Comparison of ENCODE assay signal across 12 mouse cellular contexts in the genomic region with DNA sequence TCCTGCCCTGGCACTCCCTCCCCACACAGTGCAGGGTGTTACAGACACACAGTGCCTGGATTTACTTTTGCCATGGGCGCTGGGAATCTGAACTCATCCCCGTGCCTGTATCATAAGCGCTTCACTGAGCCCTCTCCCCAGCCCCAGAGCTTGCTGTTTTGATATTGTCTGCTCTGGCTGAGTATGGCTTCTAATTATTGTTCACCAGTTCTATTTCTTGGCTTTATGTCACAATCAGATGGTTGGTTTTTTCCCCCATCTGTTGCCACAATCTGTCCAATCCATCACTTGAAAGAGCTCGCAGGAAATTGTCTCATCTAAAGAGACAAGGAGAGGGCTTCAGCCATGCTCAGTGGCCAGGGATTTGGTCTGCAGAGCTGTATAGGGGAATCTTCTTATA. TPM values are rescaled to one million over a fixed set of nuclear protein-coding genes. Genes with fewer than 3 reads are reported as not detected.
A peak's percentile ranks its signal among the peaks of the same experiment; 100 is the strongest.
DNase-seq lines count a peak whose midpoint lies in the region; ATAC-seq and TF ChIP-seq lines count a peak whose summit lies in the region.
"Had no signal": no experiment of that assay in that cellular context is flagged by ENCODE, and none has a peak within 500 bp of the region (broad histone marks: within the 10 kb centered on the region; RNA-seq: fewer than 3 reads in every experiment).

No protein-coding gene starts in this region.

- 0 out of 2 replicates have a peak overlapping the region, but pooled peaks have one; percentile 11 for H3K9ac ChIP-seq in forebrain, embryonic 16.5 days (replicated peaks; ENCODE audit: low read depth, low read length)
- no peak overlapping the region for H3K9ac ChIP-seq in midbrain, embryonic 15.5 days
- H3K9ac ChIP-seq: liver, embryonic 15.5 days had no signal

- no peaks in the 10 kb centered on the region for H3K9me3 ChIP-seq in forebrain, embryonic 16.5 days (ENCODE audit: control insufficient read depth, low read length)
- no peaks in the 10 kb centered on the region for H3K9me3 ChIP-seq in midbrain, embryonic 15.5 days
- H3K9me3 ChIP-seq in limb, embryonic 10.5 days (replicated peaks), result no peaks in the 10 kb centered on the region
- H3K9me3 ChIP-seq: liver, embryonic 15.5 days had no signal

- peak; percentile 74 for ATAC-seq in forebrain, embryonic 16.5 days
- ATAC-seq in midbrain, embryonic 15.5 days (replicated peaks), result no peak

- no peak for DNase-seq in left cerebral cortex, adult 2 months (ENCODE audit: extremely low spot score in 1 of 2, low spot score in 2 of 2)
- no peak for DNase-seq in left cerebral cortex, adult 8-10 months (ENCODE audit: low spot score in 2 of 2)
- DNase-seq in cerebellum, adult 11-12 months, result peak; percentile 87
- DNase-seq in limb, embryonic 10.5 days (ENCODE audit: low spot score), result no peak
- DNase-seq in spleen, postnatal 4 days (ENCODE audit: low spot score in 2 of 2), result no peak
- no peak for DNase-seq in heart, adult 9 months (ENCODE audit: low spot score in 2 of 2)
- DNase-seq: heart, postnatal 10 days; kidney, adult 18-20 months had no signal

- intact Hi-C loops in left cerebral cortex, adult 2 months (cut with DNase I), result no loop called here

- H3K27ac ChIP-seq in left cerebral cortex, adult 2 months, result peak overlapping the region; percentile 38; the same call in 1 of the 2 replicates
- peak overlapping the region; percentile 90 for H3K27ac ChIP-seq in forebrain, embryonic 16.5 days (ENCODE audit: low read length)
- H3K27ac ChIP-seq in midbrain, embryonic 15.5 days, result peak overlapping the region; percentile 58
- no peak overlapping the region for H3K27ac ChIP-seq in limb, embryonic 10.5 days
- H3K27ac ChIP-seq: liver, embryonic 15.5 days had no signal

- WGBS in forebrain, embryonic 16.5 days, result 45% methylated on average over 4 of the region's 4 CpGs
- 72% methylated on average over 4 of the region's 4 CpGs for WGBS in midbrain, embryonic 15.5 days
- WGBS in limb, embryonic 10.5 days, result 73% methylated on average over 4 of the region's 4 CpGs

- no peaks in the 10 kb centered on the region for H3K36me3 ChIP-seq in forebrain, embryonic 16.5 days (ENCODE audit: control insufficient read depth, insufficient read depth)
- no peaks in the 10 kb centered on the region for H3K36me3 ChIP-seq in midbrain, embryonic 15.5 days (replicated peaks)
- no peaks in the 10 kb centered on the region for H3K36me3 ChIP-seq in limb, embryonic 10.5 days
- H3K36me3 ChIP-seq: liver, embryonic 15.5 days had no signal

- no peak overlapping the region for H3K4me3 ChIP-seq in left cerebral cortex, adult 2 months
- H3K4me3 ChIP-seq in forebrain, embryonic 16.5 days (replicated peaks; ENCODE audit: low read length), result no peak overlapping the region
- H3K4me3 ChIP-seq in midbrain, embryonic 15.5 days, result no peak overlapping the region
- H3K4me3 ChIP-seq in limb, embryonic 10.5 days, result no peak overlapping the region
- H3K4me3 ChIP-seq: liver, embryonic 15.5 days; megakaryocyte, embryonic 14.5 days had no signal

- no peak overlapping the region for H3K4me2 ChIP-seq in forebrain, embryonic 16.5 days (ENCODE audit: low read length)
- no peak overlapping the region for H3K4me2 ChIP-seq in midbrain, embryonic 15.5 days
- H3K4me2 ChIP-seq: liver, embryonic 15.5 days had no signal

- peaks cover 19% of the 10 kb centered on the region for H3K4me1 ChIP-seq in forebrain, embryonic 16.5 days (replicated peaks; ENCODE audit: control insufficient read depth, insufficient read depth, low read length)
- H3K4me1 ChIP-seq in midbrain, embryonic 15.5 days, result peaks cover 15% of the 10 kb centered on the region
- peaks cover 18% of the 10 kb centered on the region for H3K4me1 ChIP-seq in limb, embryonic 10.5 days

- no peak for TF ChIP-seq CTCF in left cerebral cortex, adult 2 months (IDR thresholded peaks at IDR 0.05)

- no peaks in the 10 kb centered on the region for H3K27me3 ChIP-seq in forebrain, embryonic 16.5 days (replicated peaks; ENCODE audit: control insufficient read depth, insufficient read depth, low read length)
- H3K27me3 ChIP-seq in midbrain, embryonic 15.5 days (replicated peaks), result no peaks in the 10 kb centered on the region
- no peaks in the 10 kb centered on the region for H3K27me3 ChIP-seq in limb, embryonic 10.5 days (ENCODE audit: low read depth, poor library complexity, severe bottlenecking)
- H3K27me3 ChIP-seq: megakaryocyte, embryonic 14.5 days had no signal

RNA-seq across cellular contexts. Expression of gene Sema4d, which starts 12.1 kb away (rescaled TPM):
- 10 to 100 TPM; 69.0 to 83.6 TPM for total RNA-seq in left cerebral cortex, adult 2 months (2021)
- total RNA-seq in left cerebral cortex, adult 8-10 months (2022), result 10 to 100 TPM; 71.1 to 80.0 (median 75.5) TPM
- 20.8 and 24.6 TPM in 2 replicates for polyA plus RNA-seq in forebrain, embryonic 16.5 days (2015; fragmentation: Nextera tagmentation; extraction: Ambion mirVana)
- polyA plus RNA-seq in midbrain, embryonic 15.5 days (2015; fragmentation: Nextera tagmentation; extraction: Ambion mirVana), result 13.4 and 15.1 TPM in 2 replicates
- 5.9 and 6.0 TPM in 2 replicates for polyA plus RNA-seq in limb, embryonic 10.5 days (2016; fragmentation: Nextera tagmentation; extraction: Ambion mirVana)

RNA-seq across cellular contexts. Expression of gene Gadd45g, which starts 40.8 kb away (rescaled TPM):
- total RNA-seq in left cerebral cortex, adult 2 months (2021), result 10 to 100 TPM; 16.7 to 29.3 TPM
- 10 to 100 TPM; 10.3 to 22.3 (median 14.1) TPM for total RNA-seq in left cerebral cortex, adult 8-10 months (2022)
- 119 and 122 TPM in 2 replicates for polyA plus RNA-seq in forebrain, embryonic 16.5 days (2015; fragmentation: Nextera tagmentation; extraction: Ambion mirVana)
- polyA plus RNA-seq in midbrain, embryonic 15.5 days (2015; fragmentation: Nextera tagmentation; extraction: Ambion mirVana), result 56.2 and 69.1 TPM in 2 replicates
- polyA plus RNA-seq in limb, embryonic 10.5 days (2016; fragmentation: Nextera tagmentation; extraction: Ambion mirVana), result 14.3 and 18.6 TPM in 2 replicates
